Mouse (Mus musculus) kidney, embryonic 14.5 days (tissue): ENCODE results near the gene Ccdc177. TPM values are rescaled to one million over a fixed set of nuclear protein-coding genes. Genes with fewer than 3 reads are reported as not detected.

Source experiments
- ATAC-seq: fragments of 200-750 bp; cut with Nextera tagmentation; 2 replicates; pipeline ENCODE4 v1.8.0; 2017; ENCODE audit warnings: moderate number of reproducible peaks, mild to moderate bottlenecking, moderate TSS enrichment, moderate library complexity; ENCODE audit not compliant: low FRiP score, low TSS enrichment
- H3K27ac ChIP-seq: fragments of 300-500 bp; sonication (generic); 2 replicates; pipeline ENCODE4 v1.5.1; 2014; ENCODE audit warnings: low read depth, mild to moderate bottlenecking, low read length, moderate library complexity, mixed read lengths
- H3K27me3 ChIP-seq: fragments of 300-500 bp; sonication (generic); 2 replicates; pipeline ENCODE4 v1.6.1; 2014; ENCODE audit warnings: mild to moderate bottlenecking, low read length; ENCODE audit not compliant: control insufficient read depth, insufficient read depth
- H3K36me3 ChIP-seq: fragments of 300-500 bp; sonication (generic); 2 replicates; pipeline ENCODE4 v1.6.1; 2014; ENCODE audit warnings: low read length, mixed read lengths; ENCODE audit not compliant: control insufficient read depth, insufficient read depth
- H3K4me1 ChIP-seq: fragments of 300-500 bp; sonication (generic); 2 replicates; pipeline ENCODE4 v1.6.1; 2014; ENCODE audit warnings: low read length, mixed read lengths; ENCODE audit not compliant: control insufficient read depth, insufficient read depth
- H3K4me2 ChIP-seq: fragments of 300-500 bp; sonication (generic); replicated peaks from 2 replicates; pipeline ENCODE4 v1.6.1; 2014; ENCODE audit warnings: low read depth, mild to moderate bottlenecking, low read length
- H3K4me3 ChIP-seq: fragments of 300-500 bp; sonication (generic); 2 replicates; pipeline ENCODE4 v1.5.1; 2014; ENCODE audit warnings: mild to moderate bottlenecking, low read length
- H3K9ac ChIP-seq: fragments of 300-500 bp; sonication (generic); 2 replicates; pipeline ENCODE4 v1.6.1; 2014; ENCODE audit warnings: low read depth, mild to moderate bottlenecking, low read length, moderate library complexity
- H3K9me3 ChIP-seq: fragments of 300-500 bp; sonication (generic); 2 replicates; pipeline ENCODE4 v1.6.1; 2016; ENCODE audit warnings: low read length; ENCODE audit not compliant: control insufficient read depth
- WGBS: fragments of 180-500 bp; shearing (Covaris S2); extraction: QIAGEN DNeasy Blood & Tissue Kit; methylation state at CpG from one replicate; pipeline ENCODE4 v1.1.7; 2014; 5-methylcytosine and 5-hydroxymethylcytosine counted together
- polyA plus RNA-seq: library from polyadenylated mRNA; unstranded; fragments of >200 nt; fragmentation: Nextera tagmentation; extraction: Ambion mirVana; gene quantifications from 2 replicates; pipeline ENCODE4 v1.2.1, GENCODE M21; 2014

Gene Ccdc177
- polyA plus RNA-seq, 1 experiment from 2014 or later, result 0.19 TPM

DNA sequence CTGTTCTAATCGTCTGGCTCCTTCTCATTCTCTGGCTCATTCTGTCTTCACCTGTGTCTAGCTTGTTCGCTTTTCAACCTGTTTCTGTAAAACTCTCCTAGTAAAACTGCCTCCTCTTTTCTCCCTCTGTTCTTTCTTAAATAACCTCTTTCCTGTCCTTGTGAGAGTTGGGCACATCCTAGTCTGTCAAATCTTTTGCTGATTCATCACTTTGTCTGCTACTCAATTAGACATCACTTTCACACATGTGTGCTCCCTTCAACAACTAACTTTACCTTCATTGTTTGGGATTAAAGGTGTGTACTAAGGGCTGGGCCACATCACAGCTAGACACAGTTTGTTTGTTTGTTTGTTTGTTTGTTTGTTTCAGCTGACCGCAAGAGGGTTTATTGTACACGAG is 19.3 kb upstream of the Ccdc177 start:
- no peak overlapping the region for H3K4me2 ChIP-seq
- H3K36me3 ChIP-seq, result no peaks in the 10 kb centered on the region
- H3K27ac ChIP-seq, result no peak overlapping the region
- H3K9ac ChIP-seq, result no peak overlapping the region
- peaks cover 8% of the 10 kb centered on the region; the same call in 1 of the 2 replicates for H3K4me1 ChIP-seq
- ATAC-seq, result no peak
- H3K4me3 ChIP-seq, result no peak overlapping the region
- H3K9me3 ChIP-seq, result no peaks in the 10 kb centered on the region
- H3K27me3 ChIP-seq, result no peaks in the 10 kb centered on the region
- 91% methylated on average over 4 of the region's 4 CpGs for WGBS

DNA sequence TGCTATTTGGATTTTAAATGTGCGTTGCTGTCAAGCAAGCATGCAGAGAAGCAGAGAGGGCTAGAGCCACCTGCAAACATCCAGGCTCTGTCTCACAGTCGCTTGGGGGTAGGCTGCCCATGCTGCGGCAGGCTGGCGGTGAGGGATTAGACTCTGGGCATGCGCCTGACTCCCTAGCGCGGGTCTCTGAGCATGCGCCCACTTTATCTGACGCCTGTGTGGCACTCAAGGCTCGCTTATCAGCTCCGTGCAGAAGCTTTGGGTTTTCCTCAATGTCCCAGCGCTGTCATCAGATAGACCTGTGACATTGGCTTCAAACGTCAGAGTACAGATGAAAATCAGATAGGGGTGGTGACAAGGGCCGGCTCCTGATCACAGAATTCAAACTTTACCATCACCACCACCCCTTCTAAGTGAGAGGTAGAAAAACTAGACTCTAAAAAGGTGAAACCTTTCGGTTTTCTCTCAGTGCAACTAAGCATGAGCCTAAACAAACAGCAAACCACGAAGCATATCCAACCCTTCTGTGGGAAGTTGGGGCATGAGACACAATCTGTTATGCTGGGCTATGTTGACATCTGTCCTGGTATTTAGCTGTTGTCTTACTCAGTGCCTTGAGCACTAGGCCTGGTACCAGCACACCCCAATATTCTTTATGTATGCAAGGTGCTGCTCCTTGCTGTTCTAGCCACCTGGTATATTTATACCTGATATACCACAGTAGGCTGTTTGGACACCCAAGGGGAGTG is 17.9 kb upstream of the Ccdc177 start:
- no peaks in the 10 kb centered on the region for H3K9me3 ChIP-seq
- no peaks in the 10 kb centered on the region for H3K36me3 ChIP-seq
- WGBS, result 79% methylated on average over 16 of the region's 16 CpGs
- peaks cover 8% of the 10 kb centered on the region; the same call in 1 of the 2 replicates for H3K4me1 ChIP-seq
- no peak for ATAC-seq
- no peak overlapping the region for H3K9ac ChIP-seq
- H3K27ac ChIP-seq, result no peak overlapping the region
- no peak overlapping the region for H3K4me2 ChIP-seq
- H3K4me3 ChIP-seq, result no peak overlapping the region
- no peaks in the 10 kb centered on the region for H3K27me3 ChIP-seq

DNA sequence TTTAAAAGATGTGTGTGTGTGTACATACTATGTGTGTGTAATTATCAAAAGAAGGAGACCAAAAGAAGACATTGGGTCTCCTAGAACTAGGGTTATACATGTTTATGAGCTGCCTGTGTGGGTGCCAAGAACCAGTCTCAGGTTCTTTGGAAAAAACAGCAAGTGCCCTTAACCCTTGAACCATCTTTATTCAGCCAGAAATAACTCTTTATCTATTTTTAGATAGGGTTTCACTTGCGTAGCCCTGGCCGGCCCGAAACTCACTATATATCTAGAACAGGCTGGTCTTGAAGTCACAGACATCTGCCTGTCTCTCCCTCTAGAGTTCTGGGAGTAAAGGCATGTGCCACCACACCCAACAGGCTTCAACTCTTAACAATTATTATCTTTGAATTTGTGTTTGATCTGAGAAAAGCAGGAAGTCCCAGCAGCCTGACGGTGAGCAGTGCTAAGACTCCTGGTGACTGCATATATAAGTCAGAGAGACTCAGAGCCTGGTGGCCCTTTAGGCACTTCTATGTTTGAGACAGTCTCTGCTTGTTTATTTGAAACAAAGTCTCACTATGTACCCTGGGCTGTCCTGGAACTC is 15.7 kb upstream of the Ccdc177 start:
- H3K4me2 ChIP-seq, result no peak overlapping the region
- H3K36me3 ChIP-seq, result no peaks in the 10 kb centered on the region
- no peak overlapping the region for H3K4me3 ChIP-seq
- no peak for ATAC-seq
- WGBS, result 81% methylated on average over 4 of the region's 4 CpGs
- H3K27me3 ChIP-seq, result no peaks in the 10 kb centered on the region
- no peak overlapping the region for H3K27ac ChIP-seq
- no peaks in the 10 kb centered on the region for H3K9me3 ChIP-seq
- peaks cover 8% of the 10 kb centered on the region; the same call in 1 of the 2 replicates for H3K4me1 ChIP-seq
- no peak overlapping the region for H3K9ac ChIP-seq

DNA sequence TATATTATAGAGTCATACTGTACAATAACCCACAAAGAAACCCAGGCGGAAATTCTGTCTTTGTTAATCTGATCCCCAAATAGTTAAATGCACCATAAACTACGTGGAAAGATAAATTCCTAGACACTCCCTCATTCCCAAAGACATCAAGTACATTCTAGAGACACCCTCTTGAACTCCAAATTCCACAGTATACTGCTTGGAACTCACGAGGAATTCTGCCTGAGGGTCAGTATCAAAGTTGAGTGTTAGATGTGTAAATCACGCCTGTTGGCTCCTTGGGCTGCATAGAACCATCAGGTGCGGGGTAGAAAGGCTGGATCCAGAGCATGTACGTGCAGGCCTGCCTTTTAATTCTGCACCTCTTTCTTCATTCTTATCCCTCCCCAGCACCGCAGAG is 14.3 kb upstream of the Ccdc177 start:
- 38% methylated on average over 7 of the region's 7 CpGs for WGBS
- Histone ChIP-seq H3K4me2 (no peak overlapping the region), H3K36me3 (no peaks in the 10 kb centered on the region), H3K27me3 (no peaks in the 10 kb centered on the region), H3K4me3 (no peak overlapping the region), H3K27ac (no peak overlapping the region), H3K4me1 (peaks cover 8% of the 10 kb centered on the region; the same call in 1 of the 2 replicates), H3K9me3 (no peaks in the 10 kb centered on the region), H3K9ac (no peak overlapping the region)
- ATAC-seq, result no peak

DNA sequence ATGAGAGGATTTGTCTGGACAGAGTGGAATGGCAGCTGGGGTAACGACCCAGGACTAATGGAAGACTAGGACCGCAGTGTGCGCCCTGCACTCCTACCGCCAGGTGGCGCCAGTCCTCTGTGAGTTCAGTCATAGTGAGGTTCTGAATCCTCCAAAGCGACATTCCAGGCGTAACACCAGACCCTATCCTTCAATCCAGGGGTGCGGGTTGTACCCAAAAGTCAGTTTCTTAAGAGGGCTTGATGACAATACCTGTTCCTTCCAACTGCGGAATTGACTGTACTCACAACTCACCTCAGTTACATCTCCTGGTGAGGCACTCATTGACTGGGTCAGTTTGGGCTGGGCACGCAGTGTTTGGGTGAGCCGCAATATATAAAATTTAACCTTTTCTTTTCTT is 9.2 kb upstream of the Ccdc177 start:
- Histone ChIP-seq H3K4me3 (no peak overlapping the region), H3K9ac (no peak overlapping the region), H3K4me2 (no peak overlapping the region), H3K36me3 (no peaks in the 10 kb centered on the region), H3K27me3 (no peaks in the 10 kb centered on the region), H3K4me1 (no peaks in the 10 kb centered on the region), H3K9me3 (no peaks in the 10 kb centered on the region), H3K27ac (no peak overlapping the region)
- 17% methylated on average over 11 of the region's 11 CpGs for WGBS
- peak; percentile 89 for ATAC-seq

DNA sequence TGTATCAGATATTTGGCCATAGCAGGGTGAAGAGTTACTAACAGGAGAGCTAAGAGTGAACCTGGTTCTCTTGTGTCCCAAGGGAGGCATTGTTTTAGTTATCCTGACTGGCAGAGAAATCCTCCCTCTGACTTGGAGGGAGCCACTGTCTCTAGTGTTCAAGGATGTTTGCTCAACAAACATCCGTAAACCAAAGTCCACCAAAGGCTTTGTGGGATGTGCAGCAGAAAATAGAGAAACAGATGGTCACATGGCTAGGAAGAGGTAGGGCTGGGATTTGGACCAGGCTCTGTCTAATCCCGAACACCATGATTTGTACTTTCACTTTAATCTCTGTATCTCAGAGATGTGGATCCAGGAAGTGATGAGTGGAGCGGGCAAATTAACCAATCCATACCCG is 3.6 kb upstream of the Ccdc177 start:
- Histone ChIP-seq H3K9ac (no peak overlapping the region), H3K4me3 (no peak overlapping the region), H3K9me3 (no peaks in the 10 kb centered on the region), H3K27me3 (peaks cover 22% of the 10 kb centered on the region), H3K4me2 (no peak overlapping the region), H3K27ac (no peak overlapping the region), H3K36me3 (no peaks in the 10 kb centered on the region), H3K4me1 (peaks cover 9% of the 10 kb centered on the region)
- ATAC-seq, result no peak
- 68% methylated on average over 4 of the region's 4 CpGs for WGBS

DNA sequence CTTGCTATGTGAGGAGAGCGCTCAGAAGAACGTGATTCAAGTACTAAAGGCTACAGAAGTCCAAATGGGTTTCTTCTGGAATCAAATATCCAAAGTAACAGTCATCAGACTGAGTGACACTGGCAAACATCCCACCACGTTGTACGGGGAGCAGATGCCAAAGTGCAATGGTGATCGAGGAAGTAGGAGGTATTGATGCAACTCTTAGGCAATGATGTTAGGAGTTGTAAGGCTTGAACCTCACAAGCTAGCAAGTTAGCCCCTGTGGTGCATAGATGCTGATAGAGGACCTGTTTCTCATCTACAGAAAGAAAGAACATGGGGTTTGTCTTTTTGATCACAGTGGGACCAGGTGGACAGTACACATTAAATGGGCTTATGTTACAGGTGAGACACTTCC is 2.5 kb upstream of the Ccdc177 start:
- 82% methylated on average over 5 of the region's 5 CpGs for WGBS
- H3K9me3 ChIP-seq, result no peaks in the 10 kb centered on the region
- no peak for ATAC-seq

DNA sequence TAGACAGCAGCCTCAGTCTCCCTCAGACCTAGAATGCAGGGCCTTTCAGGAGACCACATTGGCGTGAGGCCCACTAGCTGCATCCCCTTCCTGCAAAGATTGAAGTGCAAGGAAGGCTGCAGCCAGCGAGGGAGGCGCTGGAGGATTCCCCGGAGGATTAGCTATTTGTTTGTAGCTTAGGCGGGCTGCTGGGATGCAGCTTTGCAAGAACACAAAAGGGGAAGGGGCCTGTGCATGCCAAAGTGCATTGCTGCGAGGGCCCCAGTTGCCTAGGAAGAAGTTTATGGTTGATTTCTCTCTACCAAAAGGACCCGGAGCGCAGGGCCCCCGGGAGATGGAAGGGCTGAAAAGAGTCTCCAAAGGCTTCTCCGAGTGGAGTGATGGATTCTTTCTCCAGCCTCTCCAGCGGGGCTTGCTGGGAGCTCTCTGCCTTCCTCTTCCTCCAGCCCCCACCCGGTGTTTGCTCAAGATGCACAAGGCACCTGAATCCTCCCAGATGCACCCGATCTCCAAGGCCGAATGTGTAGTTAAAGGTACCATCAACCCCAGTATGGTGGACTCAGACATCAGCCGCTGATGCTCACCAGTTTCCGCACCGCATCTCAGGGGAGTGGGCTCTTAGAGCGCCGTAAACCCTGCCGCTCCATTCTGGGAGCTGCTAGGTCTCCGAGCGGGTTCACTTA is 633 bp downstream of the Ccdc177 start:
- WGBS, result 3% methylated on average over 22 of the region's 22 CpGs
- Histone ChIP-seq H3K4me2 (peak overlapping the region; percentile 96), H3K4me3 (peak overlapping the region; percentile 46), H3K9me3 (no peaks in the 10 kb centered on the region), H3K36me3 (no peaks in the 10 kb centered on the region), H3K27me3 (peaks cover 56% of the 10 kb centered on the region), H3K4me1 (peaks cover 21% of the 10 kb centered on the region), H3K9ac (peak overlapping the region; percentile 14; the same call in 1 of the 2 replicates), H3K27ac (no peak overlapping the region)
- no peak for ATAC-seq

More for the DNA sequence above, 2.5 kb upstream of the Ccdc177 start:
- peaks cover 33% of the 10 kb centered on the region for H3K27me3 ChIP-seq
- no peak overlapping the region for H3K4me3 ChIP-seq
- no peak overlapping the region for H3K27ac ChIP-seq
- H3K4me2 ChIP-seq, result no peak overlapping the region
- H3K4me1 ChIP-seq, result peaks cover 17% of the 10 kb centered on the region
- no peak overlapping the region for H3K9ac ChIP-seq
- no peaks in the 10 kb centered on the region for H3K36me3 ChIP-seq

DNA sequence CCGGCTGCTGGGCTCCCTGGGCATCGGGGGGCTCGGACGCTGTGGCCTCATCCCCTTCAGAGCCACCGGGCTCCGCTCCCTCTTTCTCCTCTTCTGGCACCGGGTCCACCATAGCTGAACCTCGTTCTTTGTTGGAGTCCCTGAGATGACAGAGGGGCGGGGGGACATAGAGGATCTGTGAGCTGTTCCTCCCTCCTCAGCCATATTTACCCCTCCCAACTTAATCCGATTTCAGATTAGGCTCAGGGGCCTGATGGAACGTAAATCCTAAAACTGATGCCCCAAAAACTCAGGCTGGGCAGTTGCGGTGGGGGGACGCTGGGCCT is 1.1 kb downstream of the Ccdc177 start:
- peaks cover 21% of the 10 kb centered on the region for H3K4me1 ChIP-seq
- 16% methylated on average over 12 of the region's 13 CpGs for WGBS
- no peak overlapping the region for H3K27ac ChIP-seq
- no peak for ATAC-seq
- H3K4me2 ChIP-seq, result peak overlapping the region; percentile 96
- H3K27me3 ChIP-seq, result peaks cover 56% of the 10 kb centered on the region
- H3K9me3 ChIP-seq, result no peaks in the 10 kb centered on the region
- H3K9ac ChIP-seq, result peak overlapping the region; percentile 65; the same call in 1 of the 2 replicates
- H3K4me3 ChIP-seq, result peak overlapping the region; percentile 46
- no peaks in the 10 kb centered on the region for H3K36me3 ChIP-seq
